Mouse (Mus musculus): ENCODE data around the gene Gdf10. TPM values are rescaled to one million over a fixed set of nuclear protein-coding genes. Genes with fewer than 3 reads are reported as not detected.

Gene Gdf10
- total RNA-seq, 2 experiments from 2014 or later = 3.7 TPM

Other genes with a start within 250 kb of the Gdf10 start
- gene Gdf2, start 17.5 kb downstream of the Gdf10 start, total RNA-seq (2021) = not detected
- gene Rbp3, start 30.4 kb downstream of the Gdf10 start, total RNA-seq (2021) = under 1 TPM in 1 of 2 experiments, not detected in 1; 0.05 TPM
- gene Zfp488, start 55.2 kb downstream of the Gdf10 start, total RNA-seq (2021) = 1 to 10 TPM; 3.7 to 4.0 TPM
- not detected for gene Gm30083, start 91.6 kb downstream of the Gdf10 start, total RNA-seq (2021)
- gene Gm5460, start 93.2 kb downstream of the Gdf10 start, total RNA-seq (2021) = not detected
- gene Antxrl, start 129.1 kb downstream of the Gdf10 start, total RNA-seq (2021) = not detected
- gene Anxa8, start 162.4 kb downstream of the Gdf10 start, total RNA-seq (2021) = under 1 TPM; 0.49 to 0.91 TPM
- not detected for gene A630023A22Rik, start 179.2 kb downstream of the Gdf10 start, total RNA-seq (2021)
- not detected for gene Npy4r, start 228.9 kb downstream of the Gdf10 start, total RNA-seq (2021)

All from left cerebral cortex, postnatal 36 days (tissue).